Mouse (Mus musculus) layer of hippocampus, postnatal 25 days (tissue): ENCODE data around the gene Per2. TPM values are rescaled to one million over a fixed set of nuclear protein-coding genes. Genes with fewer than 3 reads are reported as not detected.
A peak's percentile ranks its signal among the peaks of the same experiment; 100 is the strongest.
"Not testable (repeated sequence)": the region's sequence is repeated elsewhere in the genome, so short reads cannot be mapped to it uniquely, and the experiment has no call there.

Source experiments
- DNase-seq, 2 experiments: peaks; one replicate each; pipeline ENCODE4 v3.0.0; 2022; ENCODE audit warnings: mixed read lengths in 2 of 2, low spot score in 1 of 2; ENCODE audit errors: extremely low spot score in 1 of 2
- total RNA-seq, 2 experiments: library from RNA; stranded (reverse); gene quantifications; 2 replicates each; pipeline ENCODE4 v1.2.3; 2021

Gene Per2
- total RNA-seq: 10 to 100 TPM; 21.5 to 23.8 TPM

DNA sequence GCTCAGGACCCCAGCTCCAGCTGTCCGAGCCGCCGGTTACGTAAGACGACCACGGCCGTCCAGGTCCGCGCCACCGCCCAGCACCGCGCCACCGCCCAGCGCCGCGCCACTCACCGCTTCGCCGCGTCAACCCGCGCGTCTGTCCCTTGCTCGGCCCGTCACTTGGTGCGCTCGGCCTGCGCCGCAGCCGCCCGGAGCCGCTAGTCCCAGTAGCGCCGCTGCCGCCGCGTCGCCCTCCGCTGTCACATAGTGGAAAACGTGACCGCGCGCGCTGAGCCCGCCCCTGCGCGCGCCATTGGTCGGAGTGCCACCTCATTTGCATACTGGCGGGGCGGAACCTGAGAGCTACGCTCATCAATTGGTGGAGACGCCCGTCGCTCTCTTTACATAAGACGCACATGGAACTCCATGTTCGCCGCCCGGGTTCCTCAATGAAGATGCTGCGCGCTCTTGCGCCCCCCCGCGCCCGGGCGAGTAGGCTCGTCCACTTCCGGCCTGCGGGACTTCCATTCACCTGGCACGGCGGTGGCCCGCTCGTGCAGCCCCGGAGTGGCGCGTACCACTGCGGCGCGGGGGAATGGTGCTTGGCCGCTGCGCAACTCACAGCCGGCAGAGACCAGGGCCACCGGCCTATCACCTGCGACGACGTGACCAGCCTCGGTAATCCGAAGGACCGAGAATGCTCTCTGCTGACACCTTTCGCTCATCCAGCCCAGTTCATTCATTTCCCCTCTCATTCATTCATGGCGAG, at the start of gene Per2:
Per2 (minus strand) TSS at position 266 of the 751 bp plus-strand sequence.
- peak; percentile 97 to 99 for DNase-seq

DNA sequence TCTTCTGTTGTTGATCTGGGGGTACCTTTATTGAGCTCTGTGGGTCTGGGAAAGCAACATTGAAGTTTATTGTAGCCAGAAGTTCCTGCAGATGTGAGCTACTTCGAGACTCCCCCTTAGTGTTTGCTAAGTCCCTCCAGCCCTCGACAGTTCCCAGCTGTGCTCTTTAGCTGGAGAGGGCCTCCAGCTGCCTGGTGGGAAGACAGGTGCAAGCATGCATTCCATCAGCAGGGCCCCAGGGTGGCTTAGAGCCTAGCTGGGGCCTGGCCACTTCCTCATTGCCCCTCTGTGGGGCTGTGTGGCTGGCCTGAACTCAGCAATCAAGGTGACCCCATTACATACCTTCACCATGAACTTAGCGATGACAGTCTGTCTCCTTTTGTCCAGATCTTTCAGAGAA, 45.5 kb upstream of the Per2 start:
- DNase-seq: no peak

- DNase-seq: no peak
Observed at GRCm38 (mm10) chr1:91498579-91498978, 39.5 kb upstream of the Per2 start.

- no peak for DNase-seq
Observed at GRCm38 (mm10) chr1:91495321-91495720, 36.2 kb upstream of the Per2 start.

- peak; percentile 85 to 88 for DNase-seq
Observed at GRCm38 (mm10) chr1:91494457-91495140, 35.5 kb upstream of the Per2 start, which contains the start of gene Traf3ip1. Traf3ip1 (plus strand) TSS chr1:91494647.

DNA sequence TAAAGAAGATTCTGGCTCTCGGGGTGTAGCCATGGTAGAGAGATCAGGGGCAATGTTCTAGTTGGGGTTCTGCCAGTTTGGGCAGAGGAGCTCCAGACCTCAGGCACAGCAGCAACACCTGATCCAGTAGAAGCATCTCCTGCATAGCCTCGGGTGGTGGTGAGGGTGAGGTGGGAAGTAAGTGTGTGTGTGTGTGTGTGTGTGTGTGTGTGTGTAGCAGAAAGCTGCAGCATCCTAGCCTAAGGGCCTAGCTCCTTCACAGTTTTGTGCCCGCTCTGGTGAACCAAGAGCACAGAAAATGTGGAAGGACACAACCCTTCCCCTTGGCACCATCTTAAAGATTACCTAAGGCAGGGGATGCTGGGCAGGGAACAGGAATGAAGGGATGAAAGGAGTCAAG, 34.8 kb upstream of the Per2 start:
- DNase-seq: no peak

- no peak for DNase-seq
Observed at GRCm38 (mm10) chr1:91492740-91493139, 33.6 kb upstream of the Per2 start.

- no peak for DNase-seq
Observed at GRCm38 (mm10) chr1:91490322-91490721, 31.2 kb upstream of the Per2 start.

DNA sequence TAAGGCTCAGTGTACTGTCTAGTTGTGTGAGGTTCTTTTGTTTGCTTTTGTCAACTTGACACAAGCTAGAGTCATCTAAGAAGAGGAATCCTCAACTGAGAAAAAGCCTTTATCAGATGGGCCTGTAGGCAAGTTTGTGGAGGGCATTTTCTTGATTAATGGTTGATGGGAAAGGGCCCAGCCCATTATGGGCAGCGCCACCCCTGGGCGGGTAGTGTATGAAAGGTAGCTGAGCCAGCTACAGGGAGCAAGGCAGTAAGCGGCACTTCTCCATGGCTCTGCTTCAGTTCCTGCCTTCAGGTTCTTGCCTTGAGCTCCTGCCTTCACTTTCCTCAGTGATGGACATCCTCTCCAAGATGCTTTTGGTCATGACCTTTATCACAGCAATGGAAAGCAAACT, 27.0 kb upstream of the Per2 start:
- no peak for DNase-seq

GRCm38 (mm10) chr1:91485422-91485821, 26.3 kb upstream of the Per2 start:
- DNase-seq: no peak

DNA sequence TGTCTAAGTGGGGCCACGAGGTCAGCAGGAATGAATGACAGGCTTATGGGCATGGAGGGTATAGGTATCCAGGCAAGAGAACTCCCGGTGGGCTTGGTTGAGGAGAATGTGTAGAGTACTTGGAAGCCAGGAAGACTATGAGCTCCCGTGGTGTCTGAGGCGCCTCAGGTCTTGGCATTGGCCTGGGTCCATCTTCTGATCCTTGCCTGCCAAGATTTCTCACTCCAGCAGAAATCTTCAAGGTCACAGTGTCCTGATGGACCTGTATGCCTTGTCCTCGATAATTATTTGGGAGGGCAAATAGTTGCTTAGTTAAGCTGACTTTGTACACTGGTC, 24.9 kb upstream of the Per2 start:
- no peak for DNase-seq

DNA sequence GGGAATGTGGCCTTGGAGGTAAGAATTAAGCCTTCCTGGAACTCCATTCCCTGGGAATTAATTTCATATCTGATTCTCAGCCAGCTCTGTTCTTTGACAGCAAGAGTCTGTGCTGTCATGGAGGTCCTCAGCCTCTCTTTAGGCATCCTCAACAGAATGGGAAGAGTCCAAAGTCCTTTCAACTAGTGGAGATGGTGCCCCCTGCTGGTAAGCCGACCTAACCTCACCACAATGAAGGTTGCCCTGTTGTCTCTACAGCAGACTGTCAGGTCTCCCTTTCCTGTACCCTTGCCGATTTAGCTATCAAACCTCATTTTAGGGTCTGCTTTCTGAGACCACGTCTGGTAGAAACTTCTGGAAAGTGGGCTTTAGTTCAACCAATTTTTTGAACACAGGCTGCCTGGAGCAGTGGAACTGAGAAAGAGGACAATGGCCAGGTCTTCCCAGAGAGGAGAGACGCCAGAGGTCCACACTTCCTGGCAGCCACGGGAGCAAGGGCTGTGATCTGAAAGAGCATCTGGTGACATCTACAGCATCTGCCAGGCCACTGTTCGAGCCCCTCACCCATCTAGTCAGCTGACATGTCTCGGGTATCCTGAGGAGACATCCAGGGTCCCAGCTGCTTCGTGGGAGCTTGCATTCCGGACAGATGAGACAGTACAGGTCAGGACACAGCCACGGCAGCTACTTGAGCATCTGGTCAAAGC, 24.3 kb upstream of the Per2 start:
- peak; percentile 68 to 94 for DNase-seq

GRCm38 (mm10) chr1:91482616-91483211, 23.6 kb upstream of the Per2 start:
- DNase-seq: no peak

DNA sequence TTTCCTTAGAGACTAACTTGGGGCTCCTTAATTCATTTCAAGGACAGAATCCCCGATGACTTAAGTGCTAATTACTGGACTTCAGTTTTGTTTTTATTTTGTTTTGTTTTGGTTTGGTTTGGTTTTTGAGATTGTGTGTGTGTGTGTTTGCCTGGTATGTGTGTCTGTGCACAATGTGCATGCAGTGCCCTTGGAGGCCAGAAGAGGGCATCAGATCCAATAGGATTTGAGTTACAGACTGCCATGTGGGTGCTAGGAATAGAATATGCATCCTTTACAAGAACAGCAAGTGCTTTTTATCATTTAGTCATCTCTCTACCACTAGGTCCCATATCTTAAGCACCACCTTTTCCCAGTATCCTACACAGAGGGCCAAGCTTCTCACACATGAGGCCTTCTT, 19.8 kb upstream of the Per2 start:
- DNase-seq: no peak

DNA sequence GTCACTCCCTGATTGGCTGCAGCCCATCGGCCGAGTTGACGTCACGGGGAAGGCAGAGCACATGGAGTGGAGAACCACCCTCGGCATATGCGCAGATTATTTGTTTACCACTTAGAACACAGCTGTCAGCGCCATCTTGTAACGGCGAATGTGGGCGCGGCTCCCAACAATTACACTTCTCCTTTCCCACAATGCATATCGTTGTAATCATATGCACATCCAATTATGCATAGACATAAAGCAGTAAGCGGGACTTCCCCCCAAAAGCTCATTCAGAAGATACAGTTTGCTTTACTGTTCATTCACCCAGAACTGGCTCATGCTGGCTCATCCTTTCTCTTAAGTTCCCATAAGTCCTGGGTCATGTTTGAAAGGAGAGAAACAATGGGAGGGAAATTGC, 19.0 kb upstream of the Per2 start:
- DNase-seq: not testable (repeated sequence)

DNA sequence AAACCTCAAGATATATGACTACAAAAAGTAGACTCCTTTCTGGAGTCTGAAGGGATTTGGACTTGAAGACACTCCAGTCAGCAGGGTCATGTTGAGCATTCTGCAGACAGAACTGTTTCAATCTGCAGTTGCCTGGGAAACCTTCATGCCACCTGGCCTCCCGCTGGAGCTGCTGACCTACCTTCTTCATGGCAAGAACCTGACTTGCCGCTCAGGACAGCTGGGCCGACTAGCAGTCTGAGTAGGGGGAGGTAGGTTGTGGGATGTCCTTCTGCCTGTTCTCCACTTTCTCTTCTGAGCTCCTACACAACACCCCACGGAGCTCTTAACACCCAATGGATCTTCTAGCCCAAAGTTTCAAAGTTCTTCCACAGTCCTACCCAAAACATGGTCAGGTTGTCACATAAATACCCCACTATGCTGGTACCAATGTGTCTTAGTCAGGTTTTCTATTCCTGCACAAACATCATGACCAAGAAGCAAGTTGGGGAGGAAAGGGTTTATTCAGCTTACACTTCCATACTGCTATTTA, 10.8 kb upstream of the Per2 start:
- DNase-seq: no peak

DNA sequence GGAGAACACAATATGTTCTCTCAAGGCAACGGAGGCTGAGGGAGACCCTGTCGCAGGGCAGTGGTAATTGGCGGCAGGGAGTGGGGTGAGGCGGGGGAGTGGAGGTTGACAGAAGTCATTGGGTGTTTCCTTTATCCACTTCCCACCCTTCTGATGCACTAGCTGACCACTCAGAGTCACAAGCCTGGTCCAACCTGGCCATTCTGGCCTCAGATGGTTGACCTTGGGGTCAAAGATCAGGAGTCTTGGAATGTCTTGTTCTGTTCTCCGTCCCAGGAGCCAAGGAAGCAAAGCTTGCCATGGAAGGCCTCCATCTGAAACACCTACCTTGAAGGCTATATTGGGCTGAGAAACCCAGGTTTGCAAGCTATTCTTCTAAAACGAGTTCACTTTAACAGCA, 7.1 kb upstream of the Per2 start:
- no peak for DNase-seq

DNA sequence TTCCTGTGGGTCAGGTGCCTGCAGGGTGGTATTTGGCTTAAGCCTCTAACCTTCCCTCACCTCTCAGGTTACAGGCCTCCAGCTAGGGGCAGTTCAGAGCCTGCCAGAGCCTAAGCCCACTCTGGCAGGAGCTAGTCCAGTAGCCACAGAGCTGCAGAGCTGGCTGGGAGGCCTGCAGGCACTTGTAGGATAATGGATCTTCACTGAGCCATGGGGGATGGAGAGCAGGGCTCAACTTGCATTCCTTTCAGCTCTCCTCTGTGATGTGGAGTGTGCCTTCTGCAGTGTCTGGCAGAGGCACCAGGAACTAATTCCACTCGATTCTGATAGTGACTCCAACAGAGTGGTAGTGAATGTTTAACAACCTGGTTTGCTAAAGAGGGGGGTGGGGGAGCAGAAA, 6.1 kb upstream of the Per2 start:
- no peak for DNase-seq

- DNase-seq: no peak
Observed at GRCm38 (mm10) chr1:91464436-91464835, 5.3 kb upstream of the Per2 start.

- no peak for DNase-seq
Observed at GRCm38 (mm10) chr1:91463336-91463995, 4.3 kb upstream of the Per2 start.
